Mouse (Mus musculus) erythroblast, embryonic 14.5 days (primary cell): ENCODE measurements around the gene 4933428G20Rik.

Experiments used
- GATA1 ChIP-seq: IDR thresholded peaks from 2 replicates; pipeline ENCODE4 v1.6.1; 2012; ENCODE audit warnings: low read length, inconsistent platforms, mixed read lengths
- TAL1 ChIP-seq: IDR thresholded peaks from 3 replicates; pipeline ENCODE4 v1.6.1; 2012; ENCODE audit warnings: low read length, inconsistent platforms, mixed read lengths

DNA sequence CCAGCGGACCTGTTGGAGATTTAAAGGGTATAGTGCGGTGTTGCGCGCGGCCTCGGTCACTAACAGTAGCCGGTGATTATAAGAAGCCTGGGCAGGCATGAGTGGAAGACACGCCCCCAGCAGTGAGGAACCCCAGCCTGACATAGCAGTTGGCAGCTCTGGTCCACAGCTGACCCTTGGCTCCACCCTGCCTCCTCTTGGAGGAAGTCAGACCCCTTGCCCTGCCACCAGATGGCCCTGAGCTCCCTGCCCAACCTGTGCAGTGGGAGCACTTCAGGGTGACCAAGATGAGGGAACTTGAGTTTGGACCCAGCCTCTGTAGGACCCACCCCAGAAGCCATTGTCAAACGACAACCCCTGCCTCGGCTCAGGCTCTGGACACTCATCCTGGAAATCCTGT, 8.5 kb downstream of the 4933428G20Rik start:
- TF ChIP-seq GATA1, result no peak
- no peak for TF ChIP-seq TAL1
